Mouse (Mus musculus): ENCODE data around the gene Gm5460. TPM values are rescaled to one million over a fixed set of nuclear protein-coding genes. Genes with fewer than 3 reads are reported as not detected.

Gene Gm5460
- not detected for total RNA-seq (2021)
- long read RNA-seq, experiment 1, result 0 reads
- long read RNA-seq, experiment 2, result 0 reads

DNA sequence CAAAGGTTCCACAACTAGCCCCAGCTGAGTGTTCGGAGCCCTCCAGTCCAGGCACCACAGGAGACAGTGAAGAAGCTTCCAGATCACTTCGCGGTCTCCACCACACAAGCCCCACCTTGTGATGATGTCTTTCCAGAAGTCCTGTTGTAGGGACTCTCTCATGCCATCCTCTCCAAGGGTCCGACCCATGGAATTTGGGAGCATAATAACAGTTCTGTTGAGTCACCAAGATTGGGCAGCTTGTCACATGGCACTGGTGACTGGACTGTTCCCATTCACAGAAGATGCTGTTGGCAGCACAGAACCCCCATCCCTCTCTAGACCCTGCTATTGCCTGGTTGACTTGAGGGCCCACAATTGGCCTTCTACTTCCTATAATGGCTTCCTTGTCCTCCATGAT, at the start of gene Gm5460:
Gm5460 (plus strand) TSS at position 378 of the 400 bp plus-strand sequence.
- intact Hi-C loops (cut with DNase I), result no loop called here
- DNase-seq (ENCODE audit: low spot score in 2 of 2), result no peak

DNA sequence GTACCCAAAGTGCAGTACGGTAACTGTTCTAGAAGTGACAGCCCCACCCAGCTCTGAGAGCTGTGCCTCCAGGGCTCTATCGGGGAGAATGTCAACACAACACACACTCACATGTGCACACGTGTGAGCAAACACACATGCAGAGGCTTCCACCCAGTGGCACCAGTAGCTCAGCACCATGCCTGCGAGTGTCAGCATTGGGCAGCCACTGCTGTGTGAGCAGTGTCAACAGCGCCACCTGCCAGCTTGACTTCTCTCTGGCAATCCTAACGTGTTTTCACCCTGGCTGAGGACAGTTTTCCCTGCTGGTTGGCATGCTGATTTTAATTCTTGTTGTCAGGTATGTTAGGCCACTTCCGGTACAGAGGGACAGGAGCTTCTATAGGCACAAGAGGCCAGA, 43.9 kb upstream of the Gm5460 start:
- no peak for DNase-seq (ENCODE audit: low spot score in 2 of 2)
- intact Hi-C loops (cut with DNase I), result loop anchor here (10.0 kb wide), 1 partner anchor 232 kb away; the partner anchor contains the start of gene Gprin2

DNA sequence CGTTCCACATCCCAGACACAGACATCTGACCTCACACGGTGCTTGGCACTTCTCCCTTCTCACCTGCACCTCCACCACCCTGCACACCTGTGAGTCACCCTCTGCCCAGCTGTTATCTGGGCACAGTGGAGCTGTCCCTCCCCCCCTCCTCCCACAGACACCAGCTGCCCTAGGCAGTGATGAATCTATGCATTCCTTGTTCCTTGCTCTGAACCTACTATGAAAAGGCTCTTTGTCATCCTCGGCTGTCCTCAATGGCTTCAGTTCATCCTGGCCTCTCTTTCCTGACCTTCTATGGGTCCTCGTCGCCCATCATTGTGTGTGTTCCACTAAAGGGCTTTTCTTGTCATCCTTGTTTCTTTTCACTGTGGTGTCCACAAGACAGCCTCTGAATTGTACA, 41.8 kb upstream of the Gm5460 start:
- DNase-seq (ENCODE audit: low spot score in 2 of 2), result peak in 1 of 2 experiments; percentile 30
- intact Hi-C loops (cut with DNase I), result loop anchor here (10.0 kb wide), 1 partner anchor 230 kb away; the partner anchor contains the start of gene Gprin2

DNA sequence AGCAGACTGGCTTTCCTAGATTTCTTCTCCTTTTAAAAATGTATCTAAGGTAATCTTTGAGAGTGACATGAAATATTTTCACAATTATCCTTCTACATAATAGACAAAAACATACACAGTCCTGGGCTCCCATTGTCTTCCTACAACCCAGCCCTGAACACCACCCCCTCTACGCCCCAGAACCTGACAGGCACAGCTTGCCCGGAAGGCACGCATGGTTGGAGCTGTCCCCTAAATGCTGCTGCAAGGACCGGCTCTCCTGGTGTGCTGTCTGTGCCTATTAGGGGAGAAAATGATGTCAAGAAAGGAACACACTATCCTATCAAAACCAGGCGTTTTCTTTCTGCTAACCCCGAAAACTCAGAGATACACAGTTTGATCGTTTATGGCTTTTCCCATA, 38.8 kb upstream of the Gm5460 start:
- intact Hi-C loops (cut with DNase I), result loop anchor here (10.0 kb wide), 1 partner anchor 227 kb away; the partner anchor contains the start of gene Gprin2
- DNase-seq (ENCODE audit: low spot score in 2 of 2), result no peak

DNA sequence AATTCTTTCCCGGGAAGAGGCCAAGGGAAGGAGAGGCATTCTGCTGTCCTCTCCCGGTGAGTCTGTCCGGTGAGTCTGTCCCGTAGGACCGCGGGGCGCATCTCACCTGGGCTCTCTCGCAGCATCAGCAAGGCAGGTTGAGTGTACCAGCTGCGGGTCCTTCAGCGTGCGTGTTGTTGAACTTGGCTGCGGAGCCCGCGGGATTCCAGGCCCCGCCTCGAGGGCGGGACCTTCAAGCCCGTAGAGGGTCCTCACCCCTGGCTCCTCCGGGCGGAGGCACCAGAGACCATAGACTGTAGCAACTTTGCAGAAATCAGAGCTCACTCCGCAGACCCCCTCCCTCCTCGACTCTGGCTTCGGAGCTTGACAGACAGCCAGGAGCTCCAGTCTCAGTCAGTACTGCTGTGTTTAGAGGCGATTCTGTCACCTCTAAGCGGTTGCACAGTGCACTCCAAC, 37.9 kb upstream of the Gm5460 start, which contains the start of gene Zfp488:
Zfp488 (minus strand) TSS at position 161 of the 456 bp plus-strand sequence.
- DNase-seq (ENCODE audit: low spot score in 2 of 2), result peak in 1 of 2 experiments; percentile 16
- intact Hi-C loops (cut with DNase I), result loop anchor here (10.0 kb wide), 1 partner anchor 226 kb away; the partner anchor contains the start of gene Gprin2

DNA sequence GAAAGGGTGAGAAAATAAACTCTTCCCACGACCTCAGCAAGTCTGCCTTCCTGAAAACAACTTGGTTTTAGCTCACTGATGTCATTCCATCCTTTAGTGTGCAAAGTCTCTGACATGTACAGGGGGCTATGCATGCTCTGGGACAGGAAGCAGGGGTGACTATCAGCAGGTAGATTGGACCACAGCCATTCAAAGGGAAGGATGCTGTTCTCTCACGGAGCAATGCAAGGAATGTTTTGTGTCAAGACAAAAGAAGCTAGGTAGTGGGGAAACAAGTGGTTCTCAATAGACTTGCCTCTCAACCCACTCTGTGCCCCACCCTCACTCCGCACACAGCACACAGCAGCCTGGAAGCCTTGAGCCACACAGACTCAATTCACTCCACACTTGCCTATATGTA, 27.4 kb upstream of the Gm5460 start:
- intact Hi-C loops (cut with DNase I), result no loop called here
- no peak for DNase-seq (ENCODE audit: low spot score in 2 of 2)

DNA sequence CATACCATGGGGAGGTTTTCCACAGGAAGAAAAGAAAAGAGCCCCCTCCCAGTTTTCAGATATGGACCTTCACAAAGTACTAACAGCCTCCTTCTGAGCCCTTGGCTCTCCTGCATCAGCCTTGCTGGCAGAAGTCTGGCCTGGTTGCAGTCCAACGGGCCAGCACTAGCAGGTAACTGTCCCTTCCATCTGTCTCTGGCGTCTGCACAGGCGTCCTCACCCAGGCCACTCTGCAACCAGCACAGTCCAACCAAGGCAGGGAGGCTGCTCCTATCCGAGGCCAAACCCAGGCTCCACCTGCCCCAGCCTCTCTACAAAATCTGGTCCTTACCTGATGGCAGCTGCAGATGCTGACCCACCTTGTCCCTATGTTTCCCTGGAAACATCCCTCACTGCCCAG, 24.6 kb upstream of the Gm5460 start:
- no peak for DNase-seq (ENCODE audit: low spot score in 2 of 2)

DNA sequence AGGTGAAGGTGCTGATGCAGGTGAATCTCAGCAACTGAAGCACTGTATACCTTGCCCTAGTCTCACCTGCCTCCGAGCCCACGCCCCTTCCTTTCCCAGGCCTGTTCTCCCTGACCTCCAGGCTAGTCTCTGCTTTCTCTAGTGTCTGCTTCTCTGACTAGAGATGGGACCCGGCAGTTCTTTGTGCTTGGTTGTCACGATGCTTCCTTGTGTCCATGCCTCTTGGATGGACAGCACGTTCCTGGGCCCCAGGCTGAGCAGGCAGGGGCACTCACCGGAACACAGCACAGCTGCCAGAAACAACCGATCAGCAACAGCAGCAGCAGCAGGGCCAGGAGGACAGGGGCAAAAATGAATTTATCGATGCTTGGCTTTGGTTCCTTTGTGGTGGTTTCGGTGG, 23.5 kb upstream of the Gm5460 start:
- intact Hi-C loops (cut with DNase I), result no loop called here

More for the DNA sequence above, 24.6 kb upstream of the Gm5460 start:
- intact Hi-C loops (cut with DNase I), result no loop called here

DNA sequence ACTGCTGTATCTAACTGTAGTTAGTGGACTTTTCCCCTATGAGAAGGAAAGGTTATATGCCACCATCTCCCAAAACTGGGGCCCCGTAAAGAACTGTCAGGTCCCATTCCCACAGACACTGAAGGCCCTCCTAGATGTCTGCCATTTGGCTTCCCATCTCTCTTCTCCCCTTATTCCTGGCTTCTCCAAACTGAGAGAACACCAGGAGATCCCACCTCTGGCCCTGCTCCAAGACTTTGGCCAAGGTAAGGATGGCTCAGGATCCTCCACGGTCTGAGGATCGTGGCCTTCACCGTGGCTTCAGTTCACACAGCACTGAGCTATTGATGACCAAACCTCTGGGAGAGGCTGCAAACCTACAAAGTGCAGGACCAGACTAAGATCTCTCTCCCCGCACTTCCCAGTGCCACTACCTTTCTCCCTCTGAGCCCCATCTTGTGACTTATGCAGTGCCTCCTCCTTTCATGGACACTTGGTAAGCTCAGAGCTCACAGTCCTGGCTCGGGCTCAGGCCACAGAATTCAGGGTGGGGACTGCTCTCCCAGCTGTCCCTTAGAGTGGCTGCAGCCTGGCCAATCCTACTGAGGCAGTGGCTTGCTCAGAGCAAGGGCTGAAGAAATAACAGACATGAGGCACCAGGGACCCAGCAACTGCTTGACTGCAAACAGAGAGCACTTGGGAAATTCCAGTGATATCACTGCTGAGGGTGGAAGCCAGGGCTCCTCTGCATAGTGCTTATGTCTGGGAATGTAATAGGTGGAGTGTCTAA, 22.9 kb upstream of the Gm5460 start:
- intact Hi-C loops (cut with DNase I), result no loop called here
- DNase-seq (ENCODE audit: low spot score in 2 of 2), result no peak

More for the DNA sequence above, 23.5 kb upstream of the Gm5460 start:
- DNase-seq (ENCODE audit: low spot score in 2 of 2), result no peak

DNA sequence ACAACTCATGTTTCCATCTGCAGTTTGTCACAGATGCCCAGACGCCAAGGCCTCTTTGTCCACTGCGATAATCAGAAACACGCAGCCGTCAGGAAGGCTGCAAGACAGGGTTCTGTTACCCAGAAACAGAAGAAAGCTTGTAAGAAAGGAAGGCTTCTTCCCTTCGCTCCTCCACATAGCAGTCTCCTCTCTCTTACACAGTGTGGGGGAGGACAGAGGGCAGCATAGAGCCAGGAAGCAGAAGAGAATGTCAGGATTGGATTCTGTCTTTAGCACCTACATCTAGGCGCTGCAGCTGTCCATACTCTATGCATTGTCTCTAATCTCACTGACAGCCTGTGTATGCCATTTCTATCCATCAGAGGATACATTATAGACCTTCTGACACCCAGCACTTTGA, 19.1 kb upstream of the Gm5460 start:
- DNase-seq (ENCODE audit: low spot score in 2 of 2), result no peak
- intact Hi-C loops (cut with DNase I), result no loop called here

DNA sequence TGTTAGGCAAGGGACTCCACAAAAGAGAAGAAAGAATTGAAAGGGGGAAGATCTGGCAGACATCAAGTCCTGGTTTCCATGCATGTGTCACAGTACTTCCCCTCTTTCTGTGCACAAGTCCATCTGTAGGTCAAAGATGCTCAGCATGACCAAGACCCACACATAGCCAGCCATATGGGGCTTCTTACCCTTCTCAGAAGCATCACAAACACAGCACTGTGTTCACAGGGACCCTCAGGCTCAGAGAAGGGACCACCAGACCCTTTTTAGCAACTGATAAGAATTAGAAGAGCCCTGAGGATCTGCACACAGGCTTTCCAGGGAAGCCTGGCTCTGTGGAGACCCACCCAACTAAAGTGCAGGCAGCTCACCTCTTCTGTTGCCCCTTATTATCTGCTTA, 16.5 kb upstream of the Gm5460 start:
- DNase-seq (ENCODE audit: low spot score in 2 of 2), result no peak
- intact Hi-C loops (cut with DNase I), result no loop called here

DNA sequence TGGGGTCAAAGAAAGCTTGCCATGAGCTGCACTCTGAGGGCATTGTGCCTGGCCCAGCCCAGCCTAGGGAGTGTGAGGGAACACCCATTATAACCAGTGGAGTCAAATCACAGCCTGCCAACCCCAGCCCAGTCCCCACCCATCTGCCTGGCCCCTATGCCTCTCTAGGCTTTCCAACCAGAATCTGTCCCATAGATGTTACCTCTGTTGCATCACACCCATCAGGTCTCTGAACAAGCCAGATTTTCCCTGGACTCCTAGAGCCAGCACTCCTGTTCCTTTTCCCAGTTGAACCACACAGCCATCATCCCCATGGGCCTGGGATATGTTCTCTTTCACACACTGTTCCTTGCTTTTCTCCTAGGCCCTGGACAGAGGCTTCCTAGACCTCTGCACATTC, 15.1 kb upstream of the Gm5460 start:
- no peak for DNase-seq (ENCODE audit: low spot score in 2 of 2)
- intact Hi-C loops (cut with DNase I), result no loop called here

DNA sequence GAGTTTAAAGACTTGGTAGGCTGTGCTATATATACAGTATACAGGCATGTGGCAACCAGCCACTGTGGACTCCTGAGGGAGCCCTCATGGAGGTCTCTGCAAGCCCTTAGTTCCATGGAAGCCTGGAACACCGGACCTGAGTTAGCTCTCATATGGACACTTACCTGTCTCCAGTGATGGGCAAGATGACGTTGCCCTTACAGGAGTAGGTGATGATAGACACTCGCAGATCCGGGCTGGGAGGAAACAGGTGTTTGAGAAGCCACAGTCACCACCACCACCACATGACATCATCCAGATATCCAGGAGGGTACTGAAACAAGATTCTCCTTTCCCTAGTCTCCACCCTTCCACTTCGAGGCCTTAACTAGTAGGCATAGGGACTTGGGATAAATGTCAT, 14.2 kb upstream of the Gm5460 start:
- DNase-seq (ENCODE audit: low spot score in 2 of 2), result no peak
- intact Hi-C loops (cut with DNase I), result no loop called here

DNA sequence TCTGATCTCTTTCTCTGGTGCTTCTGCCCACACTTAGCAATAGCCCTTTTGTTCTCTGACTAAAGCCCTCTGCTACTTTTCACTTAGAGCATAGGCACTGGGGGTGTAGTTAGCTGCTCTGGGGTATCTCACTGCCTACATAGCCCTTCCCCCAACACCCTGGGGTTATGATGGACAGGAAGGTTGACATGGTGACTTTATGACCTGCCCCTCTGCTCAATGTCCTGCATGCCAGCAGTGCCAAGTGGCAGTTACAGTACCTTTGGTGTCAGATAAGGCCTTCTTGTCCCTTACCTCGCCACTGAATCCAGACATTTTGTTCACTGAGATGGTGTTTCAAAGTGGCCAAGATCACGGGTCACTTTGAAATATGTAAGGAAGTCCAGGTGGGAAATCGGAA, 1.5 kb upstream of the Gm5460 start, which contains the start of gene Gm30083:
Gm30083 (minus strand) TSS at position 120 of the 400 bp plus-strand sequence.
- intact Hi-C loops (cut with DNase I), result no loop called here
- no peak for DNase-seq (ENCODE audit: low spot score in 2 of 2)

DNA sequence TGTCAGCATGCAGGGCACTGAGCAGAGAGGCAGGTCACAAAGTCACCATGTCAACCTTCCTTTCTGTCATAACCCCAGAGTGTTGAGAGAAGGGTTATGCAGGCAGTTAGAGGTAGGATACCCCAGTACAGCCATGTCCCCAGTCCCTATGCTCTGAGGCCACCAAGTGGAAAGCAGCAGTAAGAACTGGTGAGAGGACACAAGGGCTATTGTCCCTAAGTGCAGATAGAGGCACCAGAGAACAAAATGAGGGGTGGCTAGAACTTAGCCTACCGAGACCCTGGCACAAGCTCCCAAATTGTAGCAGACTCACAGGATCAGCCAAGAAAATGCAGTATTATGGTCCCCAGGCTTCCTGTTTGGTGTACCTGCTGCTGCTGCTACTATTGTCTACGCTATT, 380 bp downstream of the Gm5460 start:
- intact Hi-C loops (cut with DNase I), result no loop called here

DNA sequence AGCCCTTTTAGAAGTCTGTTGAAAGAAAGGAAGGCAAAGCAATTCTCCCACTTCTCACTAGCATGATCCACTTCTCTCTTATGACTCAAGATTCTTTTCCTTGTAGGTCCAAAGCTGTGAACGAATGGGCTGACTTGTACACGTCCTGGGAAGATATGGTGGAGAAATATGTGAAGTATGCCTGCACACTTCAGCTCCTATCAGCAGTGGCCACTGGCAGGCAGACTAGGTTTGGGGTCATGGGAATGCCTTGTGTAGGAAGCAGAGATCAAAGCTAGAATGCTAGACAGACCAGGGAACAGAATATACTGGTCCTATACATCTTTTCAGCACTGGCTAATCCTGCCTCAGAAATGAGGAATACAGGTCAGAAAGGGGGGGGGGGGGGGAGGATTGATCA, 10.2 kb downstream of the Gm5460 start:
- intact Hi-C loops (cut with DNase I), result no loop called here
- no peak for DNase-seq (ENCODE audit: low spot score in 2 of 2)

More for the DNA sequence above, 380 bp downstream of the Gm5460 start:
- no peak for DNase-seq (ENCODE audit: low spot score in 2 of 2)

DNA sequence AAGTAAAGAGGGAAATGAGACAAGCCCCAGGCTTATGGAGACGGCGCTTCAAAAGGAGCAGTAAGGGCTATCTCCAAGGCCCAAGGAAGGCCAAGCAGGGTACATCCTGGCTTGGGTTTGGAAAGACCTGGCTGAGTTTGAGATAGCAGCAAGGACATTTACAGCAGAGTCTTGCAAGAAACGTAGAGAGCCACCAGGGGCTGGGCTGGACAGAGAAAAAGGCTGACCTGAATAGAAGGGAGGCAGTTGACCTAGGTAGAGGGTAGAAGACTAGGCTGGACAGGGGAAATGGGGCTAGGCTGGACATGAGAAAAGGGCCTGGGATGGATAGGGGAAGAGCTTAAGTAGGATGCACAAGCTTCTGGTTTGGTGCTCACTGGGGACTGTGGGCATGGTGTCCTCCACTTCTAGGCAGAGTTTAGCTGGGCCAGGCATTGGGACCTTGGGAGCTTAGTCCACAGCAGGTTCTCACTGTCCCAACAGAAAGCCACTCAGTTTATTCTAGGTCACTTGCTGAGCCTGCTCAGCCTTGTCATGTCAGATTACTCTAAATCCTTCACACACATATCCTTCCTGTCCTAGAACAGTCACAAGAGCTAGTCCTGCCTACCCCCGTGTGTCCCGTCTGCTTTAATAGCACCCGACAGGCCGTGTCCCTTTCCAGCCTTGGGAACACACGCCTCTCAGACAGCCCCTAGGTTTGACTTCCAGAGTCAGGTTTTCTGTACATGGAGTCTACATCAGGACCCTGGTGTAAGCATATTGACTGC, 17.5 kb downstream of the Gm5460 start:
- intact Hi-C loops (cut with DNase I), result no loop called here
- DNase-seq (ENCODE audit: low spot score in 2 of 2), result no peak

DNA sequence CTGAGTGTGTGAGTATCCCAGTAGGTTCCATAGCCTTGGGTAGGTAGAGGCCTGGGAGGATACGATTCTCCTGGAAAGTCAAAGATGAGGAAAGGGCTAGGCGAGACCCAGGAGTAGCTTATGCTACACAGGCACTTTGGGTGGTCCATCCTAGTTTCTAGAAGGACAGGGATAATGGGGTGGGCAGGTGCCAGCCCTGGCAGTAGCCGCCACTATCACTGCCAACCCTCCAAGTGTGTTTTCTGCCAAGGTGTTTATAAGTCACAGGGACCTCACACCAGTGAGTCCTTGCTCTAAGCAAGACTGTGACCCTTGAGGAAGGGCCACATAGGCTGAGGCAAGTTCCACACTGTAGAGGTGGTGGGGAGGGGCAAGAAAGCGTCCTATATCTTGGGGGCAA, 24.7 kb downstream of the Gm5460 start:
- DNase-seq (ENCODE audit: low spot score in 2 of 2), result no peak
- intact Hi-C loops (cut with DNase I), result no loop called here

DNA sequence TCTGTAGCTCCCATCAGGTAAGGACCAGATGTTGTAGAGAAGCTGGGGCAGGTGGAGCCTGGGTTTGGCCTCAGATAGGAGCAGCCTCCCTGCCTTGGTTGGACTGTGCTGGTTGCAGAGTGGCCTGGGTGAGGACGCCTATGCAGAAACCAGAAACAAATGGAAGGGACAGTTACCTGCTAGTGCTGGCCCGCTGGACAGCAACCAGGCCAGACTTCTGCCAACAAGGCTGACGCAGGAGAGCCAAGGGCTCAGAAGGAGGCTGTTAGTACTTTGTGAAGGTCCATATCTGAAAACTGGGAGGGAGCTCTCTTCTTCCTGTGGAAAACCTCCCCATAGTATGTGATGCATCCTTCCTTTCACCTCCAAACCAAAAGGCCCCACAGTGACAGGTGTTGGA, 26.8 kb downstream of the Gm5460 start:
- no peak for DNase-seq (ENCODE audit: low spot score in 2 of 2)
- intact Hi-C loops (cut with DNase I), result no loop called here

DNA sequence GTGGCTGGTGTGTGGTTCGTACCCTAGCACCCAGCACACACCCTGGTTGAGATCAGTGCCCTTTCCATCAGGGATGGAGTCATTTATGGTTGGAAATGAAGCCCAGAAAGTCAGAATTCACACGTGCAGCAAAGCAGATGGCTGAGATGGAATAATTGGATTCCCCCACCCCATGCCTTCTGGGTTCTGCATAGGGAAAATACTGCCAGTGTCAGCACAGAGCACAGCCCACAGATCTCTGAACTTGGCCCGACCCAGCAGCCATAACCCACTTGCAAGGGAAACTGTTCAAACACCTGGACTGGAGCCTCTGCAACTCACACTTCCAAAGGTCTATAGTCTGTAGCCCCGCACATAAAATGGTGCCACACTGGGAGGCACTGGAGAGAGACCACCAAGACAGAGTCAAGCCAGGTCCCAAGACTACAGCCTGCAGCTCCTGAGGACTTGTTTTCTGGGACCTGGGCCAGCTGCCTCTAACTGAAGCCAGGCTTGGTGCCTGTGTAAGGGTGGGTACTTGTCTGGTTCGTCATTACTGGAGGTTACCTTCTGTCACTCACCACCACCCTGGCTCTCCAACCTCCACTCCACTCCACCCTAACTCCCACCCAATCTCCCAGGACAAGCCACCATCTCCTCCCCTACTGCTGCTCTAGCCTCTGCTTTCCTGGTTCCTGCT, 33.7 kb downstream of the Gm5460 start:
- intact Hi-C loops (cut with DNase I), result no loop called here
- no peak for DNase-seq (ENCODE audit: low spot score in 2 of 2)
